Mouse (Mus musculus): ENCODE results near the gene Slc36a1. TPM values are rescaled to one million over a fixed set of nuclear protein-coding genes. Genes with fewer than 3 reads are reported as not detected.

Slc36a1 gene
- polyA plus RNA-seq, 1 experiment, result 19.4 TPM

- peaks cover 6% of the 10 kb centered on the region; the same call in 1 of the 2 replicates for H3K4me1 ChIP-seq (ENCODE audit: control insufficient read depth, insufficient read depth, low read length)
- TF ChIP-seq POLR2A (IDR thresholded peaks at IDR 0.05; ENCODE audit: borderline replicate concordance, extremely low read depth, low read depth, low read length) (no peak), CTCF (IDR thresholded peaks at IDR 0.05; ENCODE audit: insufficient read depth, low read length) (no peak)
- WGBS, result 81% methylated on average over 4 of the region's 4 CpGs
- no peak overlapping the region for H3K4me3 ChIP-seq (replicated peaks; ENCODE audit: extremely low read depth, low read depth, low read length)
- DNase-seq, result no peak
Observed at GRCm38 (mm10) chr11:55217418-55217817, 13.3 kb downstream of the Slc36a1 start.

DNA sequence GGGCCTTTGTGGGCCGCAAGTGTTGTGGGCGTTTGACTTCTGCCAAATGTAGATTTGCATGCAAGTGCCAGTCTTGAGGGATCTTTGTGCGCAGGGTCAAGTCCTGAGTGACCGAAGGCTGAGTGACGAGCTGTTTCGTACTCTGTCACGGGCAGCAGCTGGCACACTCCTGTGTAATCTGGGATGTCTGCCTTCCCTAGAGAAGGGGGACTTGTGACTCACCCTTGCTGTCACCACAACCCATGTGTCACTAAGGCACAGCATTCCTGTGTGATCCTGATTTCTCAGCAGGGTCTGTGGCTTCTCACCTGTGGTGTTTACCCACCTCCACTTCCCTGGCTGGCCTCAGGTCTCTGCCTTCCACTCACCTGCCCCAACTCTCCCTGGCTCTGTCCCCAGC is 13.7 kb downstream of the Slc36a1 start:
- H3K4me3 ChIP-seq (replicated peaks; ENCODE audit: extremely low read depth, low read depth, low read length), result no peak overlapping the region
- DNase-seq, result no peak
- 91% methylated on average over 7 of the region's 7 CpGs for WGBS
- peaks cover 6% of the 10 kb centered on the region; the same call in 1 of the 2 replicates for H3K4me1 ChIP-seq (ENCODE audit: control insufficient read depth, insufficient read depth, low read length)
- TF ChIP-seq POLR2A (IDR thresholded peaks at IDR 0.05; ENCODE audit: borderline replicate concordance, extremely low read depth, low read depth, low read length) (no peak), CTCF (IDR thresholded peaks at IDR 0.05; ENCODE audit: insufficient read depth, low read length) (no peak)

DNA sequence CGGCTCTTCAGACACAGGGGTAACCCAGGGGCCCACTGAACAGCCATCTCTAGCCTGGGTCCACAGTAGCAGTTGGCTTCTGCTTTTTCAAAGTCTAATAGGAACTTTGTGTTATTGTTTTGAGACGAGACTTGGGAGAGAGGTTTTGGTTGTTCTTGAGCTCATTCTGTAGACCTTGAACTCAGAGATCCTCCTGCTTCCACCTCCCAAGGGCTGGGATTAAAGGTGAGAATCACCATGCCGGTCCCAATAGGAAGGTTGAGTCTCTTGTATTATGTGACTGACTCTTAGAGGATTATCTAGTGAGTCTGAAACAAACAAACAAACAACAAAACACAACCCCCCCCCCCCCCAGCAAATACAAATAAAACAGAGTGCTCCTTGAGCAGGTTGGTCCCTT is 14.3 kb downstream of the Slc36a1 start:
- TF ChIP-seq CTCF (IDR thresholded peaks at IDR 0.05; ENCODE audit: insufficient read depth, low read length) (no peak), POLR2A (IDR thresholded peaks at IDR 0.05; ENCODE audit: borderline replicate concordance, extremely low read depth, low read depth, low read length) (no peak)
- WGBS, result 88% methylated on average over 3 of the region's 3 CpGs

DNA sequence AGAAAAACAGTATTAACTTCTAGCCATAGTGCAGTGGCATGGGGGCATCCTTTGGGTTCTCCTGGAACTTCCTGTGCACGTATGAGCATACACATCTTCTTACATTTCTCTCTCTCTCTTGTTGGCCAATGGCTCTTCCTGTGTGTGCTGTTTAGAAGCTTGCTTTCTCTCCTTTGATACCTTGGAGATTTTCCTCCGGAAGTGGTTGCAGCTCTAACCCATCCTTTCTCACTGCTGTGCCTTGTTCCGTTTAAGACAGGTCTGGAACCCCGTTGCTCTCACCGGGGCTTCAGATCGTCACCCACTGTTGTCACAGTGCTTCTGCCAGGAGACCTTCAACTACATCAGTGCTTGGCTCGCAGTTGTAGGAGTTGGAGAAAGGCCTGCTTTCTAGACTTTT is 17.2 kb downstream of the Slc36a1 start:
- WGBS, result 76% methylated on average over 7 of the region's 7 CpGs
- no peak for TF ChIP-seq CTCF (IDR thresholded peaks at IDR 0.05; ENCODE audit: insufficient read depth, low read length)
- TF ChIP-seq POLR2A (IDR thresholded peaks at IDR 0.05; ENCODE audit: borderline replicate concordance, extremely low read depth, low read depth, low read length), result no peak
- no peaks in the 10 kb centered on the region for H3K4me1 ChIP-seq (ENCODE audit: control insufficient read depth, insufficient read depth, low read length)
- no peak for DNase-seq
- H3K4me3 ChIP-seq (replicated peaks; ENCODE audit: extremely low read depth, low read depth, low read length), result no peak overlapping the region

More for the DNA sequence above, 14.3 kb downstream of the Slc36a1 start:
- no peak for DNase-seq
- Histone ChIP-seq H3K4me1 (ENCODE audit: control insufficient read depth, insufficient read depth, low read length) (peaks cover 6% of the 10 kb centered on the region; the same call in 1 of the 2 replicates), H3K4me3 (replicated peaks; ENCODE audit: extremely low read depth, low read depth, low read length) (no peak overlapping the region)

DNA sequence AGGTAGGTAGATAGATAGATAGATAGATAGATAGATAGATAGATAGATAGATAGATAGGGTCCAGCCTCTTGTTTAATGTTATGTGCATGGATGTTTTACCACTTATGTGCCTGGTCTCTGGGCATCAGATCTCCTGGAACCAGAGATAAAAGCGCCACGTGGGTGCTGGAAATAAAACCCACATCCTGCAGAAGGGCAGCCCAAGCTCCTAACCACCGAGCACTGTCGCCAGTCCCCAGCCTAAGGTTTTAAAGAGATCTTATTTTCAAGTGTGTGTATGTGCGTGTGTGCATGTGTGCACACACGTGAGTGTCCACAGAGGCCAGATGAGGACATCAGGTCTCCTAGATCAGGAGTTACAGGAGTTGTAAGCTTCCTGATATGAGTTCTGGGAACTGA is 26.9 kb downstream of the Slc36a1 start:
- Histone ChIP-seq H3K4me3 (replicated peaks; ENCODE audit: extremely low read depth, low read depth, low read length) (no peak overlapping the region), H3K4me1 (ENCODE audit: control insufficient read depth, insufficient read depth, low read length) (no peaks in the 10 kb centered on the region)
- TF ChIP-seq CTCF (IDR thresholded peaks at IDR 0.05; ENCODE audit: insufficient read depth, low read length) (no peak), POLR2A (IDR thresholded peaks at IDR 0.05; ENCODE audit: borderline replicate concordance, extremely low read depth, low read depth, low read length) (no peak)
- DNase-seq, result no peak
- 85% methylated on average over 6 of the region's 6 CpGs for WGBS

- no peaks in the 10 kb centered on the region for H3K4me1 ChIP-seq (ENCODE audit: control insufficient read depth, insufficient read depth, low read length)
- 89% methylated on average over 7 of the region's 7 CpGs for WGBS
- no peak for DNase-seq
- H3K4me3 ChIP-seq (replicated peaks; ENCODE audit: extremely low read depth, low read depth, low read length), result no peak overlapping the region
- TF ChIP-seq POLR2A (IDR thresholded peaks at IDR 0.05; ENCODE audit: borderline replicate concordance, extremely low read depth, low read depth, low read length) (no peak), CTCF (IDR thresholded peaks at IDR 0.05; ENCODE audit: insufficient read depth, low read length) (no peak)
Observed at GRCm38 (mm10) chr11:55234288-55234687, 30.1 kb downstream of the Slc36a1 start.

DNA sequence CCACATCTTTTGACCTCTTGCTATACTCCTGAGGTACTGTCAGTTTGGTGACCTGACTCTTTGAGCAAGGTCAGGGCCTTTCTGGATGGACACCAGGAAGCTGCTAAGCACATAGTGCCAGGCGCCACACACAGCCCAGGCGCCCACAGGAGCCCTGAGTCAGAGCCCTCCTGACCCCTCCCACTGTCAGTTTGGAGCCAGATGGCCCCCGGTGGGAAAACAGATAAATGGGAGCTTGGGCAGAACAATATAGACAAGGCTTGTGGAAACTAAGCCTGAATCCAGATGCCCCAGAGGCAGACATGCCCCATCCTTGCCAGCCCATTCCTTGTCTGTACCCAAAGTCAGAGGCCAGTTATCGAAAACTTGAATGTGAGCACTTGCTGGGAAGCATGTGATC is 30.6 kb downstream of the Slc36a1 start:
- 80% methylated on average over 4 of the region's 4 CpGs for WGBS
- Histone ChIP-seq H3K4me1 (ENCODE audit: control insufficient read depth, insufficient read depth, low read length) (no peaks in the 10 kb centered on the region), H3K4me3 (replicated peaks; ENCODE audit: extremely low read depth, low read depth, low read length) (no peak overlapping the region)
- DNase-seq, result no peak
- no peak for TF ChIP-seq POLR2A (IDR thresholded peaks at IDR 0.05; ENCODE audit: borderline replicate concordance, extremely low read depth, low read depth, low read length)
- no peak for TF ChIP-seq CTCF (IDR thresholded peaks at IDR 0.05; ENCODE audit: insufficient read depth, low read length)

- no peaks in the 10 kb centered on the region for H3K4me1 ChIP-seq (ENCODE audit: control insufficient read depth, insufficient read depth, low read length)
- DNase-seq, result no peak
- H3K4me3 ChIP-seq (replicated peaks; ENCODE audit: extremely low read depth, low read depth, low read length), result no peak overlapping the region
- 45% methylated on average over 1 of the region's 1 CpGs for WGBS
- no peak for TF ChIP-seq POLR2A (IDR thresholded peaks at IDR 0.05; ENCODE audit: borderline replicate concordance, extremely low read depth, low read depth, low read length)
- no peak for TF ChIP-seq CTCF (IDR thresholded peaks at IDR 0.05; ENCODE audit: insufficient read depth, low read length)
Observed at GRCm38 (mm10) chr11:55236815-55237214, 32.7 kb downstream of the Slc36a1 start.

GRCm38 (mm10) chr11:55239496-55239895 is 35.3 kb downstream of the Slc36a1 start:
- WGBS, result 67% methylated on average over 3 of the region's 3 CpGs
- Histone ChIP-seq H3K4me1 (ENCODE audit: control insufficient read depth, insufficient read depth, low read length) (no peaks in the 10 kb centered on the region), H3K4me3 (replicated peaks; ENCODE audit: extremely low read depth, low read depth, low read length) (no peak overlapping the region)
- no peak for DNase-seq
- no peak for TF ChIP-seq POLR2A (IDR thresholded peaks at IDR 0.05; ENCODE audit: borderline replicate concordance, extremely low read depth, low read depth, low read length)
- no peak for TF ChIP-seq CTCF (IDR thresholded peaks at IDR 0.05; ENCODE audit: insufficient read depth, low read length)

- Histone ChIP-seq H3K4me1 (ENCODE audit: control insufficient read depth, insufficient read depth, low read length) (no peaks in the 10 kb centered on the region), H3K4me3 (replicated peaks; ENCODE audit: extremely low read depth, low read depth, low read length) (no peak overlapping the region)
- DNase-seq, result peak; percentile 70
- WGBS, result 30% methylated on average over 7 of the region's 7 CpGs
- TF ChIP-seq POLR2A (IDR thresholded peaks at IDR 0.05; ENCODE audit: borderline replicate concordance, extremely low read depth, low read depth, low read length) (no peak), CTCF (IDR thresholded peaks at IDR 0.05; ENCODE audit: insufficient read depth, low read length) (peak; percentile 28; the same call in 1 of the 2 replicates)
Observed at GRCm38 (mm10) chr11:55240556-55240955, 36.4 kb downstream of the Slc36a1 start.

Data from lung, adult 2 months (tissue).